Mouse (Mus musculus): ENCODE results near the gene Asna1. TPM values are rescaled to one million over a fixed set of nuclear protein-coding genes. Genes with fewer than 3 reads are reported as not detected.

The Asna1 gene
- total and polyA plus RNA-seq, 3 experiments, result 109 to 127 (median 119) TPM

DNA sequence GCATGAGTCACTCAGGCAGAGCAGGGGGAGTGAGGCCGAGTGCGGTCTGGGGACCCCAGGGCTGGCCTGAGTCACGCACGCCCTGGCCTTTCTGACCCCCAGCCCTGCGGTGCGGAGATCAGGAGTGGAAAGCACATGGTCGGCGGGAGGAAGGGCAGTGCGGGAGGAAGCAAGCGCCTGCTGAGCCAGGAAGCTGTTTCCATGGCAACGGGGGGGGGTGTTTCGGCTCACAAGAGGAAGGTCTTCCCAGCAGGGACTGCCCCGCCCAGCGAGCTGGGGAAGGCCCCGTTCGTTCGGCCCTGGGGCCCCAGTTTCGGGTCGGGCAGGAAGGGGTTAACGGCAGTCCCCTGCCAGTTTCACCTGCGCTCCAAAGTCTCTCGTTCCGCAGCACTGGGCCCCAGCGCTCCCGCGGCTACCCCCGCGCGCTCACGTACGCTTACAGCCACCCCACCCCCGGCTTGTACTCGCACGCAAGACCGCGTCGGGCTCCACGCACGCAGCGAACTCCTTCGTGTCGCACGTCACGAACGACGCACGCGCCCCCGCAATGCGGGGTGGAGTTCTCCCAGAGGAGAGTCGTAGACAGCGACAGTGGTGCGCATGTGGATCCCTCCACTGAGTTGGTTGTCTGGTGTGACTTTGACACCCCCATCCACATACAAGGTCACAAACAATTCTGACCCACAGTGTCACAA, 39.2 kb downstream of the Asna1 start:
- peak overlapping the region; percentile 44 to 64 (median 56) for H3K4me3 ChIP-seq (replicated peaks in 1 of 3; ENCODE audit: low read depth in 2 of 3, low read length in 2 of 3, poor library complexity in 1 of 3)
- H3K9ac ChIP-seq (ENCODE audit: insufficient read depth, low read depth), result peak overlapping the region; percentile 89
- peak overlapping the region; percentile 94 for H3K27ac ChIP-seq (ENCODE audit: insufficient read depth, low read depth)
- peaks cover 47 to 66% of the 10 kb centered on the region in 2 experiments for H3K4me1 ChIP-seq (ENCODE audit: control insufficient read depth in 1 of 2, insufficient read depth in 2 of 2)
- H3K27me3 ChIP-seq (replicated peaks), result no peaks in the 10 kb centered on the region
- H3K36me3 ChIP-seq (replicated peaks in 1 of 2; ENCODE audit: control insufficient read depth in 1 of 2, insufficient read depth in 1 of 2, low read length in 1 of 2), result no peaks in the 10 kb centered on the region
- peak overlapping the region; percentile 90 for H3K4me2 ChIP-seq (ENCODE audit: insufficient read depth, low read depth, poor library complexity, severe bottlenecking)
- no peaks in the 10 kb centered on the region for H3K9me3 ChIP-seq (replicated peaks; ENCODE audit: low read length)
- TF ChIP-seq BHLHE40 (IDR thresholded peaks at IDR 0.05; ENCODE audit: low read depth, low read length) (peak; percentile 80), ZKSCAN1 (IDR thresholded peaks at IDR 0.05; ENCODE audit: borderline replicate concordance, low read depth, low read length) (no peak), POLR2A (IDR thresholded peaks at IDR 0.05; ENCODE audit: low read depth, low read length) (peak; percentile 52), IRF4 (IDR thresholded peaks at IDR 0.05; ENCODE audit: low read depth, low read length) (peak; percentile 98), KAT2A (IDR thresholded peaks at IDR 0.05; ENCODE audit: insufficient replicate concordance, low read length) (no peak), NELFE (IDR thresholded peaks at IDR 0.05; ENCODE audit: low read depth, low read length) (peak; percentile 43), ETS1 (conservative IDR thresholded peaks at IDR 0.05; ENCODE audit: low read depth, low read length) (peak; percentile 90), HCFC1 (IDR thresholded peaks at IDR 0.05; ENCODE audit: low read depth, low read length) (peak; percentile 63), NRF1 (IDR thresholded peaks at IDR 0.05; ENCODE audit: low read depth, low read length) (peak; percentile 68), TCF12 (IDR thresholded peaks at IDR 0.05; ENCODE audit: low read depth, low read length) (peak; percentile 97), SIN3A (IDR thresholded peaks at IDR 0.05; ENCODE audit: low read length) (peak; percentile 96), MEF2A (IDR thresholded peaks at IDR 0.05; ENCODE audit: borderline replicate concordance, low read depth, low read length) (peak; percentile 87), UBTF (IDR thresholded peaks at IDR 0.05; ENCODE audit: low read depth, low read length) (peak; percentile 55; the same call in 1 of the 2 replicates), JUND (conservative IDR thresholded peaks at IDR 0.05; ENCODE audit: low read depth, low read length) (no peak), RCOR1 (conservative IDR thresholded peaks at IDR 0.05; ENCODE audit: low read depth, low read length) (peak; percentile 72; the same call in 1 of the 2 replicates), MAZ (IDR thresholded peaks at IDR 0.05; ENCODE audit: low read depth, low read length) (peak; percentile 99), EP300 (IDR thresholded peaks at IDR 0.05; ENCODE audit: low read length) (peak; percentile 77), ELF1 (IDR thresholded peaks at IDR 0.05; ENCODE audit: low read depth, low read length) (peak; percentile 79), MYC (IDR thresholded peaks at IDR 0.05; ENCODE audit: low read depth, low read length) (peak; percentile 96), ZC3H11A (IDR thresholded peaks at IDR 0.05; ENCODE audit: low read depth, low read length) (no peak), TBP (conservative IDR thresholded peaks at IDR 0.05; ENCODE audit: low read depth, low read length) (peak; percentile 54), CHD2 (IDR thresholded peaks at IDR 0.05; ENCODE audit: low read length) (peak; percentile 78), MAX (IDR thresholded peaks at IDR 0.05; ENCODE audit: low read length) (peak; percentile 98), MXI1 (IDR thresholded peaks at IDR 0.05; ENCODE audit: low read depth, low read length) (peak; percentile 99), ZMIZ1 (IDR thresholded peaks at IDR 0.05; ENCODE audit: low read depth, low read length) (peak; percentile 59; the same call in 1 of the 2 replicates), JUN (IDR thresholded peaks at IDR 0.05; ENCODE audit: insufficient read depth, low read depth, low read length) (no peak)
- dilution Hi-C loops (cut with MboI; ENCODE audit: extremely low pct_ligation_motif_present, extremely low pct_unique_long_range_greater_than_20kb, low sequenced_read_pairs), result no loop called here
- in situ Hi-C loops (cut with MboI; ENCODE audit: low pct_ligation_motif_present, low pct_unique_long_range_greater_than_20kb, low sequenced_read_pairs), result no loop called here
- DNase-seq (ENCODE audit: extremely low read depth), result peak; percentile 99
- no peaks in the 10 kb centered on the region for H3K79me2 ChIP-seq (replicated peaks; ENCODE audit: control insufficient read depth, extremely low read depth, insufficient read depth, poor library complexity, severe bottlenecking)
